Mouse (Mus musculus) forebrain, postnatal 0 days (tissue): ENCODE results near the gene Cpn2. TPM values are rescaled to one million over a fixed set of nuclear protein-coding genes. Genes with fewer than 3 reads are reported as not detected.

ENCODE experiments used
- ATAC-seq: fragments of 200-750 bp; cut with Nextera tagmentation; 2 replicates; pipeline ENCODE4 v1.8.0; 2017; ENCODE audit warnings: mild to moderate bottlenecking, moderate library complexity
- DNase-seq: peaks from one replicate; pipeline ENCODE4 v3.0.0-alpha.2; 2015
- H3K27ac ChIP-seq: fragments of 300-500 bp; sonication (generic); 2 replicates; pipeline ENCODE4 v1.5.1; 2014; ENCODE audit warnings: low read depth, mild to moderate bottlenecking, antibody characterized with exemption, low read length, moderate library complexity, mixed read lengths
- H3K27me3 ChIP-seq: fragments of 300-500 bp; sonication (generic); 2 replicates; pipeline ENCODE4 v1.6.1; 2014; ENCODE audit warnings: mild to moderate bottlenecking, low read length, mixed read lengths; ENCODE audit not compliant: insufficient read depth
- H3K36me3 ChIP-seq: fragments of 300-500 bp; sonication (generic); 2 replicates; pipeline ENCODE4 v1.6.1; 2014; ENCODE audit warnings: mild to moderate bottlenecking, moderate library complexity; ENCODE audit not compliant: insufficient read depth
- H3K4me1 ChIP-seq: fragments of 300-500 bp; sonication (generic); 2 replicates; pipeline ENCODE4 v1.6.1; 2014; ENCODE audit warnings: antibody characterized with exemption; ENCODE audit not compliant: insufficient read depth
- H3K4me2 ChIP-seq: fragments of 300-500 bp; sonication (generic); 2 replicates; pipeline ENCODE4 v1.6.1; 2014; ENCODE audit warnings: low read depth, mild to moderate bottlenecking, moderate library complexity
- H3K4me3 ChIP-seq: fragments of 300-500 bp; sonication (generic); 2 replicates; pipeline ENCODE4 v1.5.1; 2014; ENCODE audit warnings: low read depth, low read length, mixed read lengths
- H3K9ac ChIP-seq: fragments of 300-500 bp; sonication (generic); 2 replicates; pipeline ENCODE4 v1.6.1; 2014; ENCODE audit warnings: mild to moderate bottlenecking
- H3K9me3 ChIP-seq: fragments of 300-500 bp; sonication (generic); 2 replicates; pipeline ENCODE4 v1.6.1; 2016; ENCODE audit warnings: low read length
- CTCF ChIP-seq: sonication (generic); IDR thresholded peaks from 2 replicates; pipeline ENCODE4 v1.5.1; 2016; ENCODE audit warnings: antibody characterized with exemption, control low read depth, low read depth
- WGBS: fragments of 180-500 bp; shearing (Covaris S2); extraction: QIAGEN DNeasy Blood & Tissue Kit; methylation state at CpG from one replicate; pipeline ENCODE4 v1.1.7; 2014; 5-methylcytosine and 5-hydroxymethylcytosine counted together
- polyA plus RNA-seq: library from polyadenylated mRNA; unstranded; fragments of >200 nt; fragmentation: Nextera tagmentation; extraction: Ambion mirVana; gene quantifications from 2 replicates; pipeline ENCODE4 v1.2.1, GENCODE M21; 2015
- total RNA-seq: library from RNA; depleted of rRNA; stranded (reverse); fragments of >200 nt; gene quantifications from 2 replicates; pipeline ENCODE4 v1.2.3, GENCODE M21; 2014

The Cpn2 gene
- total and polyA plus RNA-seq, 2 experiments from 2014 or later = not detected

GRCm38 (mm10) chr16:30307961-30308615 is 40.8 kb upstream of the Cpn2 start:
- H3K36me3 ChIP-seq = no peaks in the 10 kb centered on the region
- ATAC-seq (0 out of 2 replicates have a peak, but pooled peaks have one; percentile 10), DNase-seq (peak; percentile 24)
- H3K9ac ChIP-seq = peak overlapping the region; percentile 62
- peaks cover 6% of the 10 kb centered on the region for H3K27me3 ChIP-seq
- TF ChIP-seq CTCF = no peak
- H3K9me3 ChIP-seq = no peaks in the 10 kb centered on the region
- H3K4me3 ChIP-seq = peak overlapping the region; percentile 57
- no peak overlapping the region for H3K27ac ChIP-seq
- H3K4me1 ChIP-seq = 0 out of 2 replicates have a peak, but pooled peaks cover 7% of the 10 kb centered on the region
- peak overlapping the region; percentile 91 for H3K4me2 ChIP-seq
- WGBS = 14% methylated on average over 29 of the region's 29 CpGs

DNA sequence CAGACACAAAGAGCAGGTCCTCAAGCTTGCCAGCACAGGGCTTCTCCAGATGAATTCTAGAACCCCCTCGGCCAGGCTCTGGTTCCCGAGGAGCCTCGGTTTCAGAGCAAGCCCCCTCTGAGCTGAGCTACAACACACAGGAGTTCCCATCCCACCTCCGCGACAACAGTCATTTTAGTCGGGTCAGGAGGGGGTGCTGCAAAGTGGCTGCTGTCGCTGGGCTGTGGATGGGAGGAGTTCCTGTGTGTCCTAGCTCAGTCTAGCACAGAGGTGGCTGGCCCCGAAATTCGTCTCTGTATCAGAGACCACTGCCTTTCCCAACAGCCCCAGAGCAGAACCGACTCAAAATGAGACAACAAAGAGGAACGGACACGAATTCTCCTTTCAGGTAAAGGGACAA is 40.0 kb upstream of the Cpn2 start:
- TF ChIP-seq CTCF = no peak
- H3K9me3 ChIP-seq = no peaks in the 10 kb centered on the region
- H3K27me3 ChIP-seq = peaks cover 6% of the 10 kb centered on the region
- 0 out of 2 replicates have a peak, but pooled peaks cover 7% of the 10 kb centered on the region for H3K4me1 ChIP-seq
- ATAC-seq (no peak), DNase-seq (no peak)
- H3K36me3 ChIP-seq = no peaks in the 10 kb centered on the region
- no peak overlapping the region for H3K9ac ChIP-seq
- 58% methylated on average over 12 of the region's 12 CpGs for WGBS
- H3K27ac ChIP-seq = no peak overlapping the region
- no peak overlapping the region for H3K4me3 ChIP-seq
- no peak overlapping the region for H3K4me2 ChIP-seq

GRCm38 (mm10) chr16:30306102-30306501 is 38.8 kb upstream of the Cpn2 start:
- ATAC-seq (no peak), DNase-seq (no peak)
- TF ChIP-seq CTCF = no peak
- Histone ChIP-seq H3K9ac (no peak overlapping the region), H3K36me3 (no peaks in the 10 kb centered on the region), H3K4me1 (0 out of 2 replicates have a peak, but pooled peaks cover 7% of the 10 kb centered on the region), H3K27ac (no peak overlapping the region), H3K4me3 (no peak overlapping the region), H3K27me3 (peaks cover 6% of the 10 kb centered on the region), H3K4me2 (no peak overlapping the region), H3K9me3 (no peaks in the 10 kb centered on the region)
- WGBS = 89% methylated on average over 4 of the region's 4 CpGs

DNA sequence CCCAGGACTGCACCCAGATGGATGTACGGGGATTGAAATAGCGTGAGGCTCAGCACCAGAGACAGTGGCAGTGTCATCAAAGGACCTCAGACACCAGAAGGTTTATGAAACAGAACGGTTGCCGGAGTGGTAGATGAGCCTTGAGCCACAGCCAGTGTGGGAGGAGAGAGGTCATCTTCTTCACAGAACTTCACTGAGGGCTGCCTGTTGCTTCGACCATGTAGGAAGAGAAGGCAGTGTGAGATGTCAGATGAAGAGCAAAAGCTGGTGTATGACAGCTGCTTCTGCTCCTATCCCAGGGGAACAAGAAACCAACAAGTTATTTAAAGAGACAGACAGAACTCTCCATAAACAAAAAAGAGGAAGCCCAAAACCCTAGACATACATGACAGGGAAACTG is 36.9 kb upstream of the Cpn2 start:
- ATAC-seq = no peak
- 71% methylated on average over 5 of the region's 5 CpGs for WGBS
- Histone ChIP-seq H3K4me1 (no peaks in the 10 kb centered on the region), H3K4me2 (no peak overlapping the region), H3K27ac (no peak overlapping the region), H3K9me3 (no peaks in the 10 kb centered on the region), H3K4me3 (no peak overlapping the region), H3K27me3 (no peaks in the 10 kb centered on the region; the same call in 1 of the 2 replicates), H3K36me3 (no peaks in the 10 kb centered on the region), H3K9ac (no peak overlapping the region)
- TF ChIP-seq CTCF = no peak
- no peak for DNase-seq

DNA sequence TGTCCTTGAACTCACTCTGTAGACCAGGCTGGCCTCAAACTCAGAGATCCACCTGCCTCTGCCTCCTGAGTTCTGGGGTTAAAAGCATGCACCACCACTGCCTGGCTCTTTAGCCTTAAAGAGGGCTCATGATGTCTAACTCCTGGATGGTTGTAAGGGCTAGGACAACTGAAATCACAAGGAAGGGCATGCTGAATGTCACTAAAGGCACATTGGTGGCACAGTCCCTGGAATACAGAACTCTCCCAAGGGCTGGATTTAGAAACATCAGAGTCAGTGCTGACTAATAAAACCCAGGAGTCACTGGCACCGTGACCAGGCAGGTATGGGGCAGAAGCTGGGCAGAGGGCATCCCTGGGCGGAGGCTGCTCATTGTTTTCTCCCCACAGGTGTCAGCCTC is 36.1 kb upstream of the Cpn2 start:
- WGBS = 86% methylated on average over 2 of the region's 2 CpGs
- no peak for TF ChIP-seq CTCF
- H3K9me3 ChIP-seq = no peaks in the 10 kb centered on the region
- no peaks in the 10 kb centered on the region for H3K36me3 ChIP-seq
- H3K4me2 ChIP-seq = no peak overlapping the region
- H3K9ac ChIP-seq = no peak overlapping the region
- H3K27ac ChIP-seq = no peak overlapping the region
- no peaks in the 10 kb centered on the region; the same call in 1 of the 2 replicates for H3K27me3 ChIP-seq
- no peaks in the 10 kb centered on the region for H3K4me1 ChIP-seq
- H3K4me3 ChIP-seq = no peak overlapping the region
- DNase-seq (no peak), ATAC-seq (no peak)

GRCm38 (mm10) chr16:30302686-30303085 is 35.4 kb upstream of the Cpn2 start:
- Histone ChIP-seq H3K4me3 (no peak overlapping the region), H3K27me3 (no peaks in the 10 kb centered on the region; the same call in 1 of the 2 replicates), H3K9ac (no peak overlapping the region), H3K4me1 (no peaks in the 10 kb centered on the region), H3K27ac (no peak overlapping the region), H3K36me3 (no peaks in the 10 kb centered on the region), H3K4me2 (no peak overlapping the region), H3K9me3 (no peaks in the 10 kb centered on the region)
- ATAC-seq = no peak
- DNase-seq = no peak
- TF ChIP-seq CTCF = no peak
- 84% methylated on average over 6 of the region's 6 CpGs for WGBS

DNA sequence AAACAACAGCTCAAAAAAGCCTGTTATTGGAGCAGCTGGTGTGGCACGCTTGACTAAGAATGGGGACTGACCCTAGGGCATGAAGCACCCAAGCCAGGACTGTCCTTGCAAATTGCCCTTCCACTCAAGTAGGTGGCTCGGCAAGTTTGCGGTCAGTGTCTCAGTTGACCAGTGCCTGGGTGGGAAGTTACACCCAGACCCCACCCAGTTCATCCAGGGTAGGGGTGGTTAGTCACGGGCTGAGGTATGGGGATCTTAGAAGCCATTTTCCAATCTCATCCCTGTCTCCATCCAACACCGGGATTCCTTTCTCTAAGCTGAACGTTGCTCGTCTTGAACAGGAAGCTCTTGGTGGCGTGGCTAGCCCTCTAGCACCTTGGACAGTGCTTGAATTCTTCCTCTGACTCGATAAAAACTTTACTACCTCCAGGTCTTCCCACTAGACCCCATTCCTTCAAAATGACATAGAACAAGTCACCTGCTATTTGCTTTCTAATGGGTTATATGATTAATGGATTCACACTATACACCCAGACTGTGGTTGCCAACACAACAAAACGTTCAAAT is 32.5 kb upstream of the Cpn2 start:
- ATAC-seq = no peak
- WGBS = 75% methylated on average over 10 of the region's 10 CpGs
- Histone ChIP-seq H3K27ac (no peak overlapping the region), H3K9ac (no peak overlapping the region), H3K4me1 (no peaks in the 10 kb centered on the region), H3K27me3 (no peaks in the 10 kb centered on the region), H3K9me3 (no peaks in the 10 kb centered on the region), H3K4me3 (no peak overlapping the region), H3K4me2 (no peak overlapping the region), H3K36me3 (no peaks in the 10 kb centered on the region)
- no peak for DNase-seq
- TF ChIP-seq CTCF = no peak
